Mouse (Mus musculus): ENCODE data around the gene Nol3. TPM values are rescaled to one million over a fixed set of nuclear protein-coding genes. Genes with fewer than 3 reads are reported as not detected.

The Nol3 gene
- total and polyA plus RNA-seq, 2 experiments from 2014 or later, result 2.0 to 6.5 TPM

DNA sequence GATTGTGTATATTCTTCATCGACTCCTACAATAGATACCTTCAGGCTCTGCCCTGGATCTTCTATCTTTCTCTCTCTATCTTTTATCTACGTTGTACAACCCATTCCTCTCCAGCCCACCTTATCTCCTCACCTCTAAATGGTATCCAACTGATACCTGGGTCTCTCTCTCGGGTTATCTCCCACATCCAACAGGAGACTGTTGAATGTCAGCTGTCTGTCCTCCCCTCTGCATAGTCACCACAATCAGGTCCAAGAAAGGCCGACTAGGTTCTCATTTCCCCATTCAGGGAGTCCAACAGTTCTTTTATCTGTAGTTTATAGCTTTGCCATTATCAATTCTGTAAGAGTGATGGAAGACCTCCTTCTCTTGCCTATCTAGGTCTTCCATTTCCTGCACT is 6.3 kb downstream of the Nol3 start:
- H3K4me3 ChIP-seq (ENCODE audit: low read depth, low read length), result no peak overlapping the region
- TF ChIP-seq CTCF (IDR thresholded peaks at IDR 0.05), result no peak
- no peaks in the 10 kb centered on the region for H3K27me3 ChIP-seq (ENCODE audit: insufficient read depth, low read length)
- no peaks in the 10 kb centered on the region for H3K9me3 ChIP-seq (ENCODE audit: low read length)
- no peak overlapping the region for H3K27ac ChIP-seq (ENCODE audit: low read depth, low read length)
- H3K36me3 ChIP-seq (ENCODE audit: insufficient read depth, low read length), result peaks cover 37% of the 10 kb centered on the region
- 93% methylated on average over 4 of the region's 4 CpGs for WGBS
- no peak overlapping the region for H3K4me2 ChIP-seq (ENCODE audit: low read depth, low read length, poor library complexity, severe bottlenecking)
- H3K9ac ChIP-seq (replicated peaks; ENCODE audit: low read length, poor library complexity, severe bottlenecking), result no peak overlapping the region
- DNase-seq (ENCODE audit: low spot score) (no peak), ATAC-seq (ENCODE audit: low FRiP score) (no peak)
- H3K4me1 ChIP-seq (ENCODE audit: insufficient read depth, low read length), result peaks cover 11% of the 10 kb centered on the region

DNA sequence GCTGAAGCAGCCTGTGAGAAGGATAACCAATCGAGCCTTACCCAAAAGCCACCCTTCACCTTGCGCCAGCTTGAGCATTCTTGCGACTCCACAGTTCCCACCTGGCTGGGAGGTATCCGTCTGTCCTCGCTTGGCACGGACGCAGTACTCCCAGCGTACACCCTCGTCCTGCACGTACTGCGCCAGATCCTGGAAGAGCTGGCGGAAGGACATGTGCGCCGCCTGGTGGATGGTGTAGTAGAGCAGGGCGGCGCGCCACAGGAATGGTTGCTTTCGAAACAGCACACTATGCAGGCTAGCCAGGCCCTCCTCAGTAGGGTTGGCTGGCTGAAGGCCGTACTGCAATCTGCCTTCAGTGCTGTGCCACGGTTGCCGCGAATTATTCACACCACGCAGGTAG is 7.1 kb downstream of the Nol3 start:
- H3K27me3 ChIP-seq (ENCODE audit: insufficient read depth, low read length), result no peaks in the 10 kb centered on the region
- H3K4me1 ChIP-seq (ENCODE audit: insufficient read depth, low read length), result peaks cover 11% of the 10 kb centered on the region
- TF ChIP-seq CTCF (IDR thresholded peaks at IDR 0.05), result peak; percentile 67
- H3K4me2 ChIP-seq (ENCODE audit: low read depth, low read length, poor library complexity, severe bottlenecking), result no peak overlapping the region
- no peak for DNase-seq (ENCODE audit: low spot score)
- no peak overlapping the region for H3K9ac ChIP-seq (replicated peaks; ENCODE audit: low read length, poor library complexity, severe bottlenecking)
- peaks cover 37% of the 10 kb centered on the region for H3K36me3 ChIP-seq (ENCODE audit: insufficient read depth, low read length)
- ATAC-seq (ENCODE audit: low FRiP score), result no peak
- H3K9me3 ChIP-seq (ENCODE audit: low read length), result no peaks in the 10 kb centered on the region
- no peak overlapping the region for H3K4me3 ChIP-seq (ENCODE audit: low read depth, low read length)
- 32% methylated on average over 23 of the region's 23 CpGs for WGBS
- H3K27ac ChIP-seq (ENCODE audit: low read depth, low read length), result no peak overlapping the region

GRCm38 (mm10) chr8:105285514-105285913 is 9.6 kb downstream of the Nol3 start:
- peaks cover 13% of the 10 kb centered on the region for H3K4me1 ChIP-seq (ENCODE audit: insufficient read depth, low read length)
- H3K9ac ChIP-seq (replicated peaks; ENCODE audit: low read length, poor library complexity, severe bottlenecking), result no peak overlapping the region

GRCm38 (mm10) chr8:105286907-105287306 is 11.0 kb downstream of the Nol3 start:
- DNase-seq (ENCODE audit: low spot score) (no peak), ATAC-seq (ENCODE audit: low FRiP score) (no peak)
- Histone ChIP-seq H3K36me3 (ENCODE audit: insufficient read depth, low read length) (peaks cover 20% of the 10 kb centered on the region), H3K9ac (replicated peaks; ENCODE audit: low read length, poor library complexity, severe bottlenecking) (no peak overlapping the region), H3K4me3 (ENCODE audit: low read depth, low read length) (no peak overlapping the region), H3K4me2 (ENCODE audit: low read depth, low read length, poor library complexity, severe bottlenecking) (peak overlapping the region; percentile 50; the same call in 1 of the 2 replicates), H3K9me3 (ENCODE audit: low read length) (no peaks in the 10 kb centered on the region), H3K27ac (ENCODE audit: low read depth, low read length) (no peak overlapping the region), H3K27me3 (ENCODE audit: insufficient read depth, low read length) (no peaks in the 10 kb centered on the region), H3K4me1 (ENCODE audit: insufficient read depth, low read length) (peaks cover 13% of the 10 kb centered on the region)
- 0 out of 2 replicates have a peak, but pooled peaks have one; percentile 3 for TF ChIP-seq CTCF (IDR thresholded peaks at IDR 0.05)
- 87% methylated on average over 4 of the region's 4 CpGs for WGBS

More at GRCm38 (mm10) chr8:105285514-105285913, 9.6 kb downstream of the Nol3 start:
- TF ChIP-seq CTCF (IDR thresholded peaks at IDR 0.05), result no peak
- H3K9me3 ChIP-seq (ENCODE audit: low read length), result no peaks in the 10 kb centered on the region
- H3K36me3 ChIP-seq (ENCODE audit: insufficient read depth, low read length), result peaks cover 28% of the 10 kb centered on the region
- no peak overlapping the region for H3K4me2 ChIP-seq (ENCODE audit: low read depth, low read length, poor library complexity, severe bottlenecking)
- H3K27ac ChIP-seq (ENCODE audit: low read depth, low read length), result no peak overlapping the region
- no peak overlapping the region for H3K4me3 ChIP-seq (ENCODE audit: low read depth, low read length)
- 51% methylated on average over 12 of the region's 12 CpGs for WGBS
- no peaks in the 10 kb centered on the region for H3K27me3 ChIP-seq (ENCODE audit: insufficient read depth, low read length)
- ATAC-seq (ENCODE audit: low FRiP score), result no peak
- no peak for DNase-seq (ENCODE audit: low spot score)

DNA sequence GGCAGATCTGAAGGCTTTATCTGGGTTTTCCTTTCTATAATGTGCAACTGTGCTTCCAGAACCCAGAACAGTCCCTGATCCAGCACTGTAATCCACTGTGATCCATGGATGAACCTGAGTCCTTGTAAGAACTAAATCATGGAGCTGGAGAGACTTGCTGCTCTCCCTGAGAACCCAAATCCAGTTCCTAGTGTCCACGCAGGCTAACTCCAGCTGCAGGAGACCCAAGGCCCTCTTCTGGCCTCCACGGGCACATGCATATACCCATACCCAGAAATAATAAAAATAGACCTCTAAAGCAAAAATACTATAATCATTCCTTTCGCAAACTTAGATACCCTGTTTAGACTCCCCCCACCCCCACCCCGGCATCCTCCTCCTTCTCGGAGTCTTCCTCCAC is 12.3 kb downstream of the Nol3 start:
- Histone ChIP-seq H3K4me2 (ENCODE audit: low read depth, low read length, poor library complexity, severe bottlenecking) (peak overlapping the region; percentile 50), H3K9me3 (ENCODE audit: low read length) (no peaks in the 10 kb centered on the region), H3K9ac (replicated peaks; ENCODE audit: low read length, poor library complexity, severe bottlenecking) (peak overlapping the region; percentile 75; the same call in 1 of the 2 replicates), H3K4me1 (ENCODE audit: insufficient read depth, low read length) (peaks cover 13% of the 10 kb centered on the region), H3K27ac (ENCODE audit: low read depth, low read length) (peak overlapping the region; percentile 92), H3K4me3 (ENCODE audit: low read depth, low read length) (peak overlapping the region; percentile 50), H3K36me3 (ENCODE audit: insufficient read depth, low read length) (peaks cover 7% of the 10 kb centered on the region; the same call in 1 of the 2 replicates), H3K27me3 (ENCODE audit: insufficient read depth, low read length) (no peaks in the 10 kb centered on the region)
- TF ChIP-seq CTCF (IDR thresholded peaks at IDR 0.05), result peak; percentile 28
- WGBS, result 77% methylated on average over 5 of the region's 5 CpGs
- ATAC-seq (ENCODE audit: low FRiP score) (no peak), DNase-seq (ENCODE audit: low spot score) (no peak)

DNA sequence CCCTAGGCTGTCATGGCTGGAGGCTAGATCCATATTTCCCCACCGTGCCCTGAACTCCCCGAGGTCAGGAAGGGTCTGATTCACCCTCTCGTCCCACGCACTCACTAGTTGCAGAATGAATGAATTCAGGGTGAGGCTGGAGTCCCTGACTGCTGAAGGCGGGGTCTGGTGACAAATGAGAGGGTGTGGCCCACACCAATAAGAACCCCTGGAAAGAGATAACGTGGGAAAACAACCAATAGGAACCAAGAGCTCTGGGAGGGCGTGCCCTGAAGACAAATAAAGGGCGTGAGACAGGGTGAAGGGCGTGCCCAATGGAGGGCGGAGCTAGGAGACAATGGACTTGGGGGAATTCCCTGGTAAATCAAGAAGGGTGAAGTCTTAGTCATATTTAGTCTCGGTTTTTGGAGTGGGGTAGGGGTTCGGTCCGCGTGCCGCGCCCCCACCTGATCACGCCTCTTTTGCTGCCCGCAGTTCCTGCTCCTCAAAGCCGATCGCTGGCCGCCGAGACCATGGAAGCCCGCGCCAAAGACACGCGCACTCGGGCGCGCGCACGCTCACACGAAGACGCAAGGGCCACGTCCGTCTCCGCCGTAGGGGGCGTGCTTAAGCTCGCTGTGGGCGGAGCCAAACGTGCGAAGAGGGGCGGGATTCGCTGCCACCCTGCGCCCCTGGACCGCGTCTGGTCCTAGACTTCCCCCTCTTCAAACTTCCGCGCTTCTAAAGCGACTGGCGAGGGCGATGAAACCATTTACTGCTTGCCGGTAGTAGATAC is 13.2 kb downstream of the Nol3 start:
- under 1% methylated on average over 53 of the region's 53 CpGs for WGBS
- Histone ChIP-seq H3K36me3 (ENCODE audit: insufficient read depth, low read length) (0 out of 2 replicates have a peak, but pooled peaks cover 4% of the 10 kb centered on the region), H3K27me3 (ENCODE audit: insufficient read depth, low read length) (no peaks in the 10 kb centered on the region), H3K4me3 (ENCODE audit: low read depth, low read length) (peak overlapping the region; percentile 50), H3K9me3 (ENCODE audit: low read length) (no peaks in the 10 kb centered on the region), H3K4me2 (ENCODE audit: low read depth, low read length, poor library complexity, severe bottlenecking) (peak overlapping the region; percentile 50), H3K4me1 (ENCODE audit: insufficient read depth, low read length) (peaks cover 13% of the 10 kb centered on the region), H3K9ac (replicated peaks; ENCODE audit: low read length, poor library complexity, severe bottlenecking) (peak overlapping the region; percentile 75), H3K27ac (ENCODE audit: low read depth, low read length) (peak overlapping the region; percentile 92)
- peak; percentile 98 for DNase-seq (ENCODE audit: low spot score)
- peak; percentile 61 for TF ChIP-seq CTCF (IDR thresholded peaks at IDR 0.05)
- peak; percentile 91 for ATAC-seq (ENCODE audit: low FRiP score)
